Mouse (Mus musculus) heart, embryonic 11.5 days (tissue): ENCODE measurements at regions not wholly inside any gene's neighbourhood (a gene's known extent, or its start where the extent isn't known, plus 50 kb on each side); places are given as distances from the start of the nearest gene placed in this dataset.
A peak's percentile ranks its signal among the peaks of the same experiment; 100 is the strongest.

Source experiments
- ATAC-seq: fragments of 200-750 bp; cut with Nextera tagmentation; replicated peaks from 2 replicates; pipeline ENCODE4 v1.8.0; 2017; ENCODE audit warnings: moderate library complexity; ENCODE audit not compliant: insufficient number of reproducible peaks, low FRiP score, low TSS enrichment
- H3K27ac ChIP-seq: fragments of 300-500 bp; sonication (generic); 2 replicates; pipeline ENCODE4 v1.5.1; 2014; ENCODE audit warnings: mild to moderate bottlenecking, low read depth, low read length
- H3K27me3 ChIP-seq: fragments of 300-500 bp; sonication (generic); 2 replicates; pipeline ENCODE4 v1.6.1; 2014; ENCODE audit warnings: mild to moderate bottlenecking, low read length, mixed read lengths; ENCODE audit not compliant: control insufficient read depth, insufficient read depth
- H3K36me3 ChIP-seq: fragments of 300-500 bp; sonication (generic); 2 replicates; pipeline ENCODE4 v1.6.1; 2014; ENCODE audit warnings: mild to moderate bottlenecking, low read length, moderate library complexity, mixed read lengths; ENCODE audit not compliant: control insufficient read depth, insufficient read depth
- H3K4me1 ChIP-seq: fragments of 300-500 bp; sonication (generic); 2 replicates; pipeline ENCODE4 v1.6.1; 2014; ENCODE audit warnings: low read length; ENCODE audit not compliant: control insufficient read depth, insufficient read depth
- H3K4me2 ChIP-seq: fragments of 300-500 bp; sonication (generic); 2 replicates; pipeline ENCODE4 v1.6.1; 2014; ENCODE audit warnings: mild to moderate bottlenecking, moderate library complexity
- H3K4me3 ChIP-seq: fragments of 300-500 bp; sonication (generic); 2 replicates; pipeline ENCODE4 v1.5.1; 2014; ENCODE audit warnings: low read depth, low read length
- H3K9ac ChIP-seq: fragments of 300-500 bp; sonication (generic); 2 replicates; pipeline ENCODE4 v1.6.1; 2014; ENCODE audit warnings: mild to moderate bottlenecking, low read depth, low read length, moderate library complexity
- H3K9me3 ChIP-seq: fragments of 300-500 bp; sonication (generic); replicated peaks from 2 replicates; pipeline ENCODE4 v1.6.1; 2016; ENCODE audit warnings: low read length; ENCODE audit not compliant: control insufficient read depth
- WGBS: fragments of 180-500 bp; shearing (Covaris S2); extraction: QIAGEN DNeasy Blood & Tissue Kit; methylation state at CpG from one replicate; pipeline ENCODE4 v1.1.7; 2014; ENCODE audit not compliant: insufficient replicate concordance; 5-methylcytosine and 5-hydroxymethylcytosine counted together

DNA sequence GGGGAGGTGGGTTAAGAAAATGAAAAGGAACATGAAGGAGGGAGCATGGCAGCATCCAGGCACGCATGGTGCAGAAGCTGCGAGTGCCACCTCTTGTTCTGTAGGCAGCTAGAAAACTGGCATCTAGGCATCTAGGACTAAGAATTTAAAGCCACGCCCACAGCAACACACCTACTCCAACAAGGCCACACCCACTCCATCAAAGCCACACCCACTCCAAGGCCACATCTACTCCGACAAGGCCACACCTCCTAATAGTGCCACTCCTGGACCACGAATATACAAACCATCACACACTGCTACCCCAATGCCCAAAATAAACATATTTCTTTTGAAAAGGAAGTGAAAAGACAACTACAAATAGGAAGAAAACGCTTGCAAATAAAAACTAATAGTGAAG lies 66.6 kb upstream of the Zmiz1 start:
- Histone ChIP-seq H3K4me1 (peaks cover 15% of the 10 kb centered on the region), H3K36me3 (no peaks in the 10 kb centered on the region), H3K27ac (no peak overlapping the region), H3K9ac (no peak overlapping the region), H3K9me3 (no peaks in the 10 kb centered on the region), H3K4me3 (no peak overlapping the region), H3K4me2 (no peak overlapping the region), H3K27me3 (no peaks in the 10 kb centered on the region)
- 64% methylated on average over 6 of the region's 6 CpGs for WGBS
- ATAC-seq = no peak

DNA sequence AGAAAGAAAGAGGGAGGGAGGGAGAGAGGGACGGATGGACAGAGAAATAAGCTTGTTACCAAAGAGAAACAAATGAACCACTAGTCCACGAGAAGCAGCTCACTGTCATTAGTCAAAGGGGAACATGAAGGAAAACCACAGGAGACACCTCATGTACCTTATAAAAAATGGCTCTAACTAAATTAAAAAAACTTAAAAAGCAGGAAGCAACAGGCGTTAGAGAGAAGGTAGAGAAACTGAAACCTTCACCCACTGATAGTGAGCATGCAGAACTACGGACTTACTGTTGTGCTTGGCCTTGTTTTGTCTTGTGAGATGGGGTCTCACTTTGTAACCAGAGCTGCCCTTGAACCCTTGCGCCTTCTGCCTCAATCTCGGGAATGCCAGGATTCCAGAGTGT lies 66.0 kb upstream of the Zmiz1 start:
- Histone ChIP-seq H3K4me3 (no peak overlapping the region), H3K27me3 (no peaks in the 10 kb centered on the region), H3K27ac (no peak overlapping the region), H3K9me3 (no peaks in the 10 kb centered on the region), H3K9ac (no peak overlapping the region), H3K4me2 (no peak overlapping the region), H3K4me1 (peaks cover 19% of the 10 kb centered on the region), H3K36me3 (no peaks in the 10 kb centered on the region)
- ATAC-seq = no peak
- WGBS = 80% methylated on average over 6 of the region's 6 CpGs

DNA sequence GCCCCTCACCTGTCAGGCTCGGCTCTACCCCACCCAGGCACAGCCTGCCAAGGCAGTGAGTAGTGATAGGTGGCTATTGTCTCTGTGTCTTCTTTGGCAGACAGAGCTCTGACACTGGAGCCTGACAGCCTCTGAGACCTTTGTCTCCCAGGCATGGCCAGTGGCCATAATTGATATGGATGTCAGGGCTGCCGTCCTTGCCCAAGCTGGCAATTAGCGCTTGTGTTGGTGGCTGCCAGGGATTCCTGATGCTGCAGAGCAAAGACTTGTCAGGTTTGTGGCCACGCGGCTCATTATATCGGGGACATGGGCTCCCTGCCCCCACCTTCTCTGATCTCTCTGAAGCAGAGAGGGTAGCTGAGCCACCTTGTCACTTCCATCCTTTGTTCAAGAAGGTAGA lies 64.1 kb upstream of the Zmiz1 start:
- Histone ChIP-seq H3K4me1 (peaks cover 35% of the 10 kb centered on the region), H3K4me3 (no peak overlapping the region), H3K36me3 (no peaks in the 10 kb centered on the region), H3K27me3 (no peaks in the 10 kb centered on the region), H3K27ac (no peak overlapping the region), H3K9ac (no peak overlapping the region), H3K4me2 (no peak overlapping the region), H3K9me3 (no peaks in the 10 kb centered on the region)
- ATAC-seq = no peak
- 76% methylated on average over 6 of the region's 6 CpGs for WGBS

DNA sequence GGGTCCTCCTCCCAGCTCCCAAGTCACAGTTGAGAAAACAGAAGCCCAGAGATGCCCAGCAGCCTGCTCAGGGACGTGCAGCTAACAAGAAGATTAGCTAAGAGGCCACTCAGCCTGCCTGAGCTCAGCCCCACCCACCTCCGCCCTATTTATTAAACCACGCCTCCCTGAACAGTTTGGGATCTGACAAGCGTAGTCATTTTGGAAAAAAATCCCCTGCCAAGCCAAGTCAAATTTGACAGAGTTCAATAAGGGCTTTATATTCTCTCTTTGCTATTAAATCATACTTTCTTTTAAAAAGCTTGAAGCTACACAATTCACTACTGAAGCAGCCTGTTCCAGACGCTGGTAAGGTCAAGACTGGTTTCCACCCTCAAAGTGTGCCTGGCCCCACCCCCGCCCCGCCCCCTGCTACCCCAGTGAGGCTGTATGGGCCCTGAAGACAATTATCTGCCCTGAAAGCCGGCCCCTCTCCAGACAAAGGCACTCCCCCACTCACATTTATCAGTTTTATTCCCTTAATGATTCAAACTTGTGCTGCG lies 61.9 kb upstream of the Zmiz1 start:
- H3K9ac ChIP-seq = no peak overlapping the region
- H3K4me2 ChIP-seq = peak overlapping the region; percentile 48
- H3K27me3 ChIP-seq = no peaks in the 10 kb centered on the region
- 0 out of 2 replicates have a peak overlapping the region, but pooled peaks have one; percentile 13 for H3K27ac ChIP-seq
- ATAC-seq = peak; percentile 80
- H3K9me3 ChIP-seq = no peaks in the 10 kb centered on the region
- no peaks in the 10 kb centered on the region for H3K36me3 ChIP-seq
- 1% methylated on average over 9 of the region's 9 CpGs for WGBS
- H3K4me1 ChIP-seq = peaks cover 47% of the 10 kb centered on the region
- peak overlapping the region; percentile 23 for H3K4me3 ChIP-seq

DNA sequence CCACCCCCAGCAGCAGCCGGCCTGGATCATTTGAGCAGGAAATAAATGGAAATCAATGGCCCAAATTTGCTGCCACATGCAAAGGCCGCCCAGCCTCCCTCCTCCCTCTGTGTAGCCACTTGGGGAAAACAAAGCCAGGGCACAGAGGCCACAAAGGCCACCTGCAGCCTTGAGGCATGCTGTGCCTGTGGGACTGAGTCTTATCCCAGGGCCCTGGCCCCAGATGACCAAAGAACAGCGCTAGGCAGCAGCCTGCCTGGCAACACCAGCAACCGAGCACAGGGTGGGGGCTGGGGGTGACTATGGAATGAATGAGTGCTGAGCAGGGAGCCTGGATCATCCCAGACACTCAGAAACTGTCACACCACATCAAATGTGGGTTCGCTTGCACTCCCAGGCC lies 61.2 kb upstream of the Zmiz1 start:
- 31% methylated on average over 5 of the region's 5 CpGs for WGBS
- H3K36me3 ChIP-seq = no peaks in the 10 kb centered on the region
- no peak overlapping the region for H3K9ac ChIP-seq
- no peaks in the 10 kb centered on the region for H3K27me3 ChIP-seq
- H3K9me3 ChIP-seq = no peaks in the 10 kb centered on the region
- no peak overlapping the region for H3K4me2 ChIP-seq
- no peak overlapping the region for H3K4me3 ChIP-seq
- peaks cover 53% of the 10 kb centered on the region for H3K4me1 ChIP-seq
- no peak overlapping the region; the same call in 1 of the 2 replicates for H3K27ac ChIP-seq
- ATAC-seq = no peak

DNA sequence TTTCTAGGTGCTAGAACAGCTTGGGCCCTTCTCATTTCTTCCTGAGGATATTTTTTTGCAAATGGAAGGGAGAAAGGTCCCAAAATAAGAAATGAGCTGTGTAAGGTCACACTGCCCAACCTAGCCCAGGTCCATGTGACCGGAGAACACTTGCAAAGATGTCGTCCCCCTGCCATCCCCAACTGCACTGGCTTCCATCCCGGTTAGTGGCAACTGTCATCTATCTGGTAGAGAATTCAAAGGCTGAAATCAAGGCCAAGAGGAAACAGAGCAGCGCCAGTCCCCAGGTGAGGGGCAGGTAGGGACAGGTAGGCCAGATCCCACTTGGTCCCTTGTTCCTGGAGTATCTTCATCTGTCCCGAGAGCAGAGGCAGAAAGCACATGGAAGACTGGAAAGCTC lies 60.2 kb upstream of the Zmiz1 start:
- no peak overlapping the region for H3K4me3 ChIP-seq
- 87% methylated on average over 5 of the region's 5 CpGs for WGBS
- no peaks in the 10 kb centered on the region for H3K36me3 ChIP-seq
- H3K9me3 ChIP-seq = no peaks in the 10 kb centered on the region
- peaks cover 61% of the 10 kb centered on the region for H3K4me1 ChIP-seq
- no peak overlapping the region for H3K9ac ChIP-seq
- H3K27ac ChIP-seq = no peak overlapping the region
- no peak for ATAC-seq
- H3K4me2 ChIP-seq = no peak overlapping the region
- no peaks in the 10 kb centered on the region for H3K27me3 ChIP-seq

DNA sequence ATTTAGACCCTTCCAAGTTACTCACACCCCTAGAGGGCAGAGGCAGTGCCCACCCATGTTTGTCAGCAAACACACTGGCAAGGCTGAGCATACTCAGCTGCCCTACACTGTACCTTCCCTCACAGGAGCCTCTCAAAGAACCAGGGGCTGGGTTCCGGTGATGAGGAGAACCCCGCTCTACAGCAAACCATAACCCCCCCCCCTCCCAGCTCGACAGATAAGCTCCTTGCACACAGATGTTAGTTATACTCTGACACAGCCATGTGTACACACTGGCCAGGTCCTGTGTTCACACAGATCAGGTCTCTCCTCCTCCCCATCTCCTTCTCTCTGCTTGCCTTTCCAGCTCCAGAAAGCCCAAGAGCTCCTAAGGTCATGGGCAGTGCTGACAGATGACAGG lies 59.7 kb upstream of the Zmiz1 start:
- WGBS = 56% methylated on average over 3 of the region's 3 CpGs
- Histone ChIP-seq H3K27ac (peak overlapping the region; percentile 46; the same call in 1 of the 2 replicates), H3K4me2 (no peak overlapping the region), H3K4me1 (peaks cover 65% of the 10 kb centered on the region), H3K4me3 (no peak overlapping the region), H3K9ac (no peak overlapping the region), H3K9me3 (no peaks in the 10 kb centered on the region), H3K36me3 (no peaks in the 10 kb centered on the region), H3K27me3 (no peaks in the 10 kb centered on the region)
- no peak for ATAC-seq

DNA sequence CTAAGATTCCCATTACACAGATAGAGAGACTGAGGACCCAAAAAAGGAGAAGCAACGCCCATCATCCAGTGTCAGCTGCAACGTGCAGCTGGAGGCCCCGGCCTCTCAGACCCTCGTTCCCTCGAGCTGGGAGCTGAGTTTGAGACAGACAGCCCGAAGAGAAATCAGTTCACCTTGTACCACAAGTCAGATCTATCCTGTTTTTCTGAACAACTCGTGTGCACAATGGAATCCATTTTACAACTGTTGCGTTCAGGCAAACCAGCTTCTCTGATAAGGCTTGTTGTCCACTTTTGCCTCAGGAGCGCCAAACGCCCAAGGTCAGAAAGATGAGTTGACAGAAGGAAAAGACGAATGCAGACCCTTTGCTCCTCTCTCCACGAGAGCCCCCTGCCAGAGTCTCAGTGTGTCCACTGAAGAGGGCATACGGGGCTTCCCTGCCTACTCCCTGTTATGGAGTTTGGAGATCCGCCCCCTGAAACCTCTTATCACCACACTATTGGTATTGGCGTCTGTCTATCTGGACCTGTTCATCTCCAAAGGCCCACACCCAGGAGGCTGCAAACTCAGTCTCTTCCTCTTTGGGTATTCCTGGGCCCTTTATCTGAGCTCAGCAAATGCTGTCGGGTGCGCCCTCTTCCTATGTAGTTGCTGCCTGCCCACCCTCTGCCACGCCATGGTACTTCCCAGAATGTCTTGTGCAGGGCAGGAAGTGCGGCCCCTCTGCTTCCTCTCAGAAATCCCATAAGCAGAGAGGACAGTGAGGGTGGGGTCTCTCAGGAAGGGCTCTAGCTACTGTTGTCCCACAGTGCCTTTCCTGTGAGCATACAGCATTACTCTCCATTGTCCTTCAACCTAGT lies 57.7 kb upstream of the Zmiz1 start:
- H3K4me1 ChIP-seq = peaks cover 71% of the 10 kb centered on the region
- H3K4me3 ChIP-seq = no peak overlapping the region
- peak; percentile 31; the same call in 1 of the 2 replicates for ATAC-seq
- H3K36me3 ChIP-seq = no peaks in the 10 kb centered on the region
- peak overlapping the region; percentile 22 for H3K27ac ChIP-seq
- H3K27me3 ChIP-seq = no peaks in the 10 kb centered on the region
- H3K9ac ChIP-seq = no peak overlapping the region; the same call in 1 of the 2 replicates
- WGBS = 58% methylated on average over 19 of the region's 19 CpGs
- H3K9me3 ChIP-seq = no peaks in the 10 kb centered on the region
- H3K4me2 ChIP-seq = peak overlapping the region; percentile 0; the same call in 1 of the 2 replicates
